Mouse (Mus musculus) natural killer cell, adult 2 months (primary cell): ENCODE measurements around the gene Arhgef1.

Source experiments
- DNase-seq, 2 experiments: peaks; one replicate each; pipeline ENCODE4 v3.0.0; 2022; ENCODE audit warnings: low spot score in 2 of 2

Gene Arhgef1

GRCm38 (mm10) chr7:24944257-24944950, 41.7 kb downstream of the Arhgef1 start, which contains the start of gene Gm4881:
TSS of gene Gm4881 (minus strand) at chr7:24944494.
- DNase-seq = no peak

GRCm38 (mm10) chr7:24947316-24948048, 44.8 kb downstream of the Arhgef1 start:
- no peak for DNase-seq

GRCm38 (mm10) chr7:24948774-24949173, 46.1 kb downstream of the Arhgef1 start:
- DNase-seq = no peak

GRCm38 (mm10) chr7:24949958-24950623, 47.4 kb downstream of the Arhgef1 start:
- DNase-seq = peak; percentile 61 to 79

GRCm38 (mm10) chr7:24953966-24954365, 51.3 kb downstream of the Arhgef1 start:
- DNase-seq = no peak

GRCm38 (mm10) chr7:24954450-24954849, 51.7 kb downstream of the Arhgef1 start:
- DNase-seq = peak in 1 of 2 experiments; percentile 68

GRCm38 (mm10) chr7:24955226-24955625, 52.5 kb downstream of the Arhgef1 start:
- DNase-seq = no peak

- DNase-seq = no peak
These were observed 61.6 kb downstream of the Arhgef1 start for GRCm38 (mm10) chr7:24964288-24964687.

- peak; percentile 67 to 83 for DNase-seq
These were observed 62.3 kb downstream of the Arhgef1 start for GRCm38 (mm10) chr7:24964897-24965535.

GRCm38 (mm10) chr7:24967966-24968365, 65.3 kb downstream of the Arhgef1 start:
- DNase-seq = no peak

GRCm38 (mm10) chr7:24968463-24968862, 65.8 kb downstream of the Arhgef1 start:
- DNase-seq = no peak

GRCm38 (mm10) chr7:24969805-24970204, 67.1 kb downstream of the Arhgef1 start:
- no peak for DNase-seq

- no peak for DNase-seq
These were observed 67.6 kb downstream of the Arhgef1 start for GRCm38 (mm10) chr7:24970341-24970740.

- DNase-seq = peak in 1 of 2 experiments; percentile 34
These were observed 68.7 kb downstream of the Arhgef1 start for GRCm38 (mm10) chr7:24971261-24971971.

GRCm38 (mm10) chr7:24971972-24972893, 69.5 kb downstream of the Arhgef1 start, which contains the start of gene Rabac1:
TSS of gene Rabac1 (minus strand) at chr7:24972754.
- peak; percentile 82 to 83 for DNase-seq

GRCm38 (mm10) chr7:24973208-24973607, 70.5 kb downstream of the Arhgef1 start:
- no peak for DNase-seq

GRCm38 (mm10) chr7:24973902-24974301, 71.2 kb downstream of the Arhgef1 start:
- DNase-seq = no peak

- DNase-seq = peak; percentile 34 to 46
These were observed 72.3 kb downstream of the Arhgef1 start for GRCm38 (mm10) chr7:24974893-24975595.
